Mouse (Mus musculus): ENCODE data around the gene Cenpb.

- TF ChIP-seq CTCF (IDR thresholded peaks at IDR 0.05; ENCODE audit: control insufficient read depth, insufficient read depth, low read length) (no peak), POLR2A (IDR thresholded peaks at IDR 0.05; ENCODE audit: borderline replicate concordance, control insufficient read depth, low read depth, low read length) (no peak)
These were observed 43.7 kb upstream of the Cenpb start for GRCm38 (mm10) chr2:131223569-131223968.

Measured in bone marrow, adult 2 months (tissue).